Mouse (Mus musculus): ENCODE measurements around the gene Ankmy1. TPM values are rescaled to one million over a fixed set of nuclear protein-coding genes. Genes with fewer than 3 reads are reported as not detected.

Ankmy1 gene
- total RNA-seq, 2 experiments from 2014 or later, result not detected

- DNase-seq (ENCODE audit: low spot score), result no peak
- intact Hi-C loops (cut with DNase I), result no loop called here
Measured at GRCm38 (mm10) chr1:92914993-92915392, 12.3 kb upstream of the Ankmy1 start.

GRCm38 (mm10) chr1:92914239-92914638 lies 11.5 kb upstream of the Ankmy1 start:
- no peak for DNase-seq (ENCODE audit: low spot score)
- intact Hi-C loops (cut with DNase I), result no loop called here

- intact Hi-C loops (cut with DNase I), result no loop called here
- no peak for DNase-seq (ENCODE audit: low spot score)
Measured at GRCm38 (mm10) chr1:92912286-92912685, 9.6 kb upstream of the Ankmy1 start.

GRCm38 (mm10) chr1:92911721-92912138 lies 9.0 kb upstream of the Ankmy1 start:
- no peak for DNase-seq (ENCODE audit: low spot score)
- intact Hi-C loops (cut with DNase I), result loop anchor here (2.0 kb wide), 1 partner anchor 21 kb away; no protein-coding TSS in a partner anchor

GRCm38 (mm10) chr1:92910925-92911720 lies 8.4 kb upstream of the Ankmy1 start:
- DNase-seq (ENCODE audit: low spot score), result no peak
- intact Hi-C loops (cut with DNase I), result loop anchor here (2.0 kb wide), 1 partner anchor 22 kb away; no protein-coding TSS in a partner anchor

GRCm38 (mm10) chr1:92910239-92910885 lies 7.7 kb upstream of the Ankmy1 start, which contains the start of gene Rnpepl1:
TSS of gene Rnpepl1 (plus strand) at chr1:92910783.
- DNase-seq (ENCODE audit: low spot score), result peak; percentile 69
- intact Hi-C loops (cut with DNase I), result loop anchor here (2.0 kb wide), 1 partner anchor 22 kb away; no protein-coding TSS in a partner anchor

GRCm38 (mm10) chr1:92909068-92909467 lies 6.4 kb upstream of the Ankmy1 start:
- intact Hi-C loops (cut with DNase I), result no loop called here
- no peak for DNase-seq (ENCODE audit: low spot score)

- DNase-seq (ENCODE audit: low spot score), result no peak
- intact Hi-C loops (cut with DNase I), result no loop called here
Measured at GRCm38 (mm10) chr1:92908664-92909063, 6.0 kb upstream of the Ankmy1 start.

- intact Hi-C loops (cut with DNase I), result no loop called here
Measured at GRCm38 (mm10) chr1:92907632-92908360, 5.1 kb upstream of the Ankmy1 start.

GRCm38 (mm10) chr1:92906779-92907631 lies 4.3 kb upstream of the Ankmy1 start, which contains the start of gene Dusp28:
TSS of gene Dusp28 (plus strand) at chr1:92906981.
- intact Hi-C loops (cut with DNase I), result no loop called here
- peak; percentile 81 for DNase-seq (ENCODE audit: low spot score)

More at GRCm38 (mm10) chr1:92907632-92908360, 5.1 kb upstream of the Ankmy1 start:
- no peak for DNase-seq (ENCODE audit: low spot score)

GRCm38 (mm10) chr1:92905703-92906310 lies 3.1 kb upstream of the Ankmy1 start:
- DNase-seq (ENCODE audit: low spot score), result no peak
- intact Hi-C loops (cut with DNase I), result no loop called here

- intact Hi-C loops (cut with DNase I), result loop anchor here (5.0 kb wide), 1 partner anchor 211 kb away; no protein-coding TSS in a partner anchor
- no peak for DNase-seq (ENCODE audit: low spot score)
Measured at GRCm38 (mm10) chr1:92903627-92904026, 921 bp upstream of the Ankmy1 start.

- DNase-seq (ENCODE audit: low spot score), result peak; percentile 33
- intact Hi-C loops (cut with DNase I), result loop anchor here (5.0 to 10.0 kb wide), 2 partner anchors 58 to 240 kb away; no protein-coding TSS in a partner anchor
Measured at GRCm38 (mm10) chr1:92895089-92895488, 7.6 kb downstream of the Ankmy1 start.

- no peak for DNase-seq (ENCODE audit: low spot score)
- intact Hi-C loops (cut with DNase I), result loop anchor here (5.0 to 10.0 kb wide), 2 partner anchors 197 to 239 kb away; no protein-coding TSS in a partner anchor
Measured at GRCm38 (mm10) chr1:92893896-92894295, 8.8 kb downstream of the Ankmy1 start.

- intact Hi-C loops (cut with DNase I), result loop anchor here (5.0 to 10.0 kb wide), 2 partner anchors 195 to 238 kb away; no protein-coding TSS in a partner anchor
- no peak for DNase-seq (ENCODE audit: low spot score)
Measured at GRCm38 (mm10) chr1:92892791-92893190, 9.9 kb downstream of the Ankmy1 start.

GRCm38 (mm10) chr1:92888901-92889655 lies 13.6 kb downstream of the Ankmy1 start:
- intact Hi-C loops (cut with DNase I), result no loop called here
- DNase-seq (ENCODE audit: low spot score), result no peak

- intact Hi-C loops (cut with DNase I), result no loop called here
- DNase-seq (ENCODE audit: low spot score), result no peak
Measured at GRCm38 (mm10) chr1:92881982-92882381, 20.7 kb downstream of the Ankmy1 start.

- no peak for DNase-seq (ENCODE audit: low spot score)
- intact Hi-C loops (cut with DNase I), result no loop called here
Measured at GRCm38 (mm10) chr1:92880101-92880500, 22.6 kb downstream of the Ankmy1 start.
